Mouse (Mus musculus) forebrain, embryonic 10.5 days (tissue): ENCODE data around the gene Cacnb1. TPM values are rescaled to one million over a fixed set of nuclear protein-coding genes. Genes with fewer than 3 reads are reported as not detected.

Source experiments
- DNase-seq: peaks from one replicate; pipeline ENCODE4 v3.0.0-alpha.2; 2017; ENCODE audit warnings: low spot score; ENCODE audit errors: extremely low spot score
- H3K27ac ChIP-seq: fragments of 300-500 bp; sonication (generic); 2 replicates; pipeline ENCODE4 v1.5.1; 2016; ENCODE audit warnings: mild to moderate bottlenecking
- H3K27me3 ChIP-seq: fragments of 300-500 bp; sonication (generic); 2 replicates; pipeline ENCODE4 v1.6.1; 2016; ENCODE audit warnings: mild to moderate bottlenecking; ENCODE audit not compliant: poor library complexity, severe bottlenecking
- H3K36me3 ChIP-seq: fragments of 300-500 bp; sonication (generic); replicated peaks from 2 replicates; pipeline ENCODE4 v1.6.1; 2016; ENCODE audit warnings: mild to moderate bottlenecking, moderate library complexity
- H3K4me1 ChIP-seq: fragments of 300-500 bp; sonication (generic); 2 replicates; pipeline ENCODE4 v1.6.1; 2016
- H3K4me3 ChIP-seq: fragments of 300-500 bp; sonication (generic); 2 replicates; pipeline ENCODE4 v1.5.1; 2016; ENCODE audit warnings: mild to moderate bottlenecking, moderate library complexity
- H3K9me3 ChIP-seq: fragments of 300-500 bp; sonication (generic); 2 replicates; pipeline ENCODE4 v1.6.1; 2016; ENCODE audit warnings: mild to moderate bottlenecking, moderate library complexity
- WGBS: fragments of 180-500 bp; shearing (Covaris S2); methylation state at CpG from one replicate; pipeline ENCODE4 v1.1.7; 2016; 5-methylcytosine and 5-hydroxymethylcytosine counted together
- microRNA-seq: library from miRNA; unstranded; fragments of <30 nt; microRNA quantifications from one replicate; pipeline ENCODE4, GENCODE M21; 2017
- polyA plus RNA-seq: library from polyadenylated mRNA; unstranded; fragments of >200 nt; fragmentation: Nextera tagmentation; extraction: Ambion mirVana; gene quantifications from 2 replicates; pipeline ENCODE4 v1.2.1, GENCODE M21; 2016

The Cacnb1 gene
- polyA plus RNA-seq, 1 experiment from 2014 or later: 5.3 TPM

- Histone ChIP-seq H3K36me3 (no peaks in the 10 kb centered on the region), H3K4me1 (peaks cover 44% of the 10 kb centered on the region), H3K9me3 (no peaks in the 10 kb centered on the region), H3K27me3 (no peaks in the 10 kb centered on the region), H3K27ac (0 out of 2 replicates have a peak overlapping the region, but pooled peaks have one; percentile 15), H3K4me3 (no peak overlapping the region)
- no peak for DNase-seq
- WGBS: 83% methylated on average over 14 of the region's 14 CpGs
Observed at GRCm38 (mm10) chr11:97954469-97955141, 68.2 kb downstream of the Cacnb1 start.

- H3K27ac ChIP-seq: no peak overlapping the region
- H3K36me3 ChIP-seq: no peaks in the 10 kb centered on the region
- 94% methylated on average over 6 of the region's 6 CpGs for whole genome bisulfite sequencing
- H3K4me1 ChIP-seq: peaks cover 44% of the 10 kb centered on the region
- H3K27me3 ChIP-seq: no peaks in the 10 kb centered on the region
- H3K4me3 ChIP-seq: no peak overlapping the region
- H3K9me3 ChIP-seq: no peaks in the 10 kb centered on the region
- no peak for DNase-seq
Observed at GRCm38 (mm10) chr11:97953939-97954275, 68.9 kb downstream of the Cacnb1 start.

GRCm38 (mm10) chr11:97953179-97953938 is 69.5 kb downstream of the Cacnb1 start:
- 87% methylated on average over 16 of the region's 16 CpGs for WGBS
- Histone ChIP-seq H3K36me3 (no peaks in the 10 kb centered on the region), H3K27ac (no peak overlapping the region), H3K9me3 (no peaks in the 10 kb centered on the region), H3K4me3 (no peak overlapping the region), H3K4me1 (peaks cover 44% of the 10 kb centered on the region), H3K27me3 (no peaks in the 10 kb centered on the region)
- no peak for DNase-seq

GRCm38 (mm10) chr11:97952367-97953006 is 70.3 kb downstream of the Cacnb1 start:
- H3K27ac ChIP-seq: no peak overlapping the region
- H3K36me3 ChIP-seq: no peaks in the 10 kb centered on the region
- H3K9me3 ChIP-seq: no peaks in the 10 kb centered on the region
- no peak overlapping the region for H3K4me3 ChIP-seq
- H3K4me1 ChIP-seq: peaks cover 45% of the 10 kb centered on the region
- DNase-seq: no peak
- WGBS: 68% methylated on average over 1 of the region's 1 CpGs
- H3K27me3 ChIP-seq: no peaks in the 10 kb centered on the region

Small RNAs within 50 kb of the gene (microRNA-seq; reads per million reads assigned to microRNA genes)
- gene Gm27597: not detected

Other genes with a start within 250 kb of the Cacnb1 start
- 0.73 TPM in 1 of 2 replicates, not detected in the other for gene 1700001P01Rik, start 247.1 kb downstream of the Cacnb1 start, polyA plus RNA-seq
- 449 and 492 TPM in 2 replicates for gene Rpl23, start 240.6 kb downstream of the Cacnb1 start, polyA plus RNA-seq
- gene Lasp1, start 224.0 kb downstream of the Cacnb1 start, polyA plus RNA-seq: 85.5 and 87.3 TPM in 2 replicates
- 13.3 and 15.9 TPM in 2 replicates for gene B230217C12Rik, start 182.3 kb downstream of the Cacnb1 start, polyA plus RNA-seq
- 0.64 and 0.91 TPM in 2 replicates for gene Fbxo47, start 138.9 kb downstream of the Cacnb1 start, polyA plus RNA-seq
- gene Plxdc1, start 36.6 kb downstream of the Cacnb1 start, polyA plus RNA-seq: 0.11 and 0.16 TPM in 2 replicates
- gene Arl5c, start 26.9 kb downstream of the Cacnb1 start, polyA plus RNA-seq: 15.2 and 17.6 TPM in 2 replicates
- gene Rpl19, start 3.7 kb upstream of the Cacnb1 start, polyA plus RNA-seq: 1,192 and 1,195 TPM in 2 replicates
- 0.32 and 0.42 TPM in 2 replicates for gene Stac2, start 30.4 kb upstream of the Cacnb1 start, polyA plus RNA-seq
- 16.9 and 18.3 TPM in 2 replicates for gene Fbxl20, start 127.4 kb upstream of the Cacnb1 start, polyA plus RNA-seq
- 77.9 and 78.5 TPM in 2 replicates for gene Med1, start 170.3 kb upstream of the Cacnb1 start, polyA plus RNA-seq
- gene Cdk12, start 180.0 kb upstream of the Cacnb1 start, polyA plus RNA-seq: 12.7 and 13.0 TPM in 2 replicates